Mouse (Mus musculus): ENCODE data around the gene Gm10378. TPM values are rescaled to one million over a fixed set of nuclear protein-coding genes. Genes with fewer than 3 reads are reported as not detected.

Gene Gm10378
- not detected in 2 replicates for total RNA-seq (2023)

GRCm38 (mm10) chr14:42655638-42656037 lies at the start of gene Gm10378:
Gene Gm10378 (plus strand): TSS chr14:42655938.

GRCm38 (mm10) chr14:42641817-42642216 lies 13.9 kb upstream of the Gm10378 start, which contains the start of gene Gm3633:
Gene Gm3633 (minus strand): TSS chr14:42641917.

Other genes with a start within 250 kb of the Gm10378 start
- gene Gm8005, start 216.3 kb upstream of the Gm10378 start, total RNA-seq (2023): not detected in 2 replicates
- not detected in 2 replicates for gene Gm8011, start 192.1 kb upstream of the Gm10378 start, total RNA-seq (2023)
- gene Gm8020, start 153.6 kb upstream of the Gm10378 start, total RNA-seq (2023): not detected in 2 replicates
- gene Gm8024, start 131.7 kb upstream of the Gm10378 start, total RNA-seq (2023): not detected in 2 replicates
- gene Gm17124, start 56.1 kb upstream of the Gm10378 start, total RNA-seq (2023): not detected in 2 replicates
- not detected in 2 replicates for gene Gm3633, start 14.0 kb upstream of the Gm10378 start, total RNA-seq (2023)
- not detected in 2 replicates for gene Gm3015, start 112.9 kb downstream of the Gm10378 start, total RNA-seq (2023)
- gene Gm10377, start 142.0 kb downstream of the Gm10378 start, total RNA-seq (2023): not detected in 2 replicates
- gene Gm21977, start 197.5 kb downstream of the Gm10378 start, total RNA-seq (2023): not detected in 2 replicates

All from neutrophil, adult 65 days (primary cell).